Comparison of ENCODE assay signal across 8 mouse cellular contexts in the genomic region with DNA sequence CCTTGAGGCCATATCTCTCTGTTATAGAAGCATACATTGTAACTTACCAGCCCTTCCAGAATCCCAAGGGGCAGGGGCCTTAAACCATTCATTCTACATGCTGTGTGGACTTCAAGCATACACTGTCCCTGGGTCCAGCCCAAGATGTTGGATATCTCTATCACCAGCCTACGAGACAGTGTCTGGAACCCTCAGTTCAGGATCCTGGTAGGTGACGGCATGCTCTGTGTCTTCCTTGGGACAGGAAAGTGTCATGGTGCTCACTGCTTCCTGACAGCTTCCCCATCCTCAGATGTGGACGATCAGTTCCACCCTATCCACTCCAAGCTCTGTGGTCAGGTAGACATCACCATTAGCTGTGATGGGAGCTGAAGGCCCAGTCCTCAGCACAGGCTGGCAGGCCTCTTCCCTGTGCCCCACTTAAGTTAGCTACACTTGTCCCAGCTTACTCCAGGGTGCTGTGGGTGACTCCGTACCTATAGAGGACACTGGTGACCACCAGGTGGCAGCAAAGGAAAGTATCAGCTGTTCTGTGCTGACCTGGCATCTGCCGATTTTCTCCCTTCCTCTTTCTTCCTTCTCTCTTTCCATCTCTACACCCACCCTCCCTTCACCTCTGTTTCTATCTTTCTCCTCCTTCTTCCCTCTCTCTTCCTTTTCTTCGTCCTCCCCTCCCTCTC. TPM values are rescaled to one million over a fixed set of nuclear protein-coding genes. Genes with fewer than 3 reads are reported as not detected.
DNase-seq lines count a peak whose midpoint lies in the region; ATAC-seq and TF ChIP-seq lines count a peak whose summit lies in the region.

No protein-coding gene starts in this region.

- no peaks in the 10 kb centered on the region for H3K27me3 ChIP-seq in hindbrain, postnatal 0 days (ENCODE audit: insufficient read depth, low read length)

- no peak overlapping the region for H3K27ac ChIP-seq in hindbrain, postnatal 0 days

- WGBS in hindbrain, postnatal 0 days, result 36% methylated on average over 6 of the region's 6 CpGs

- no peak overlapping the region for H3K9ac ChIP-seq in hindbrain, postnatal 0 days (replicated peaks; ENCODE audit: low read length)

- peak; percentile 96 for TF ChIP-seq CTCF in hindbrain, postnatal 0 days (IDR thresholded peaks at IDR 0.05; ENCODE audit: low read depth)

- no peak overlapping the region for H3K4me2 ChIP-seq in hindbrain, postnatal 0 days (ENCODE audit: low read depth, low read length)

- no peaks in the 10 kb centered on the region for H3K36me3 ChIP-seq in hindbrain, postnatal 0 days (ENCODE audit: insufficient read depth, low read length)

- peak; percentile 80 for DNase-seq in ZHBTc4 (ENCODE audit: low read depth, low spot score)
- peak; percentile 84 to 94 for DNase-seq in cerebellum, postnatal 25 days
- DNase-seq in frontal cortex, postnatal 36 days (ENCODE audit: low spot score in 2 of 2), result peak; percentile 85 to 91
- peak; percentile 93 for DNase-seq in hindbrain, postnatal 0 days (ENCODE audit: low spot score)
- DNase-seq in left cerebral cortex, adult 11 months (ENCODE audit: low spot score), result peak; percentile 84
- DNase-seq in lung, postnatal 25 days (ENCODE audit: low spot score), result peak; percentile 64
- peak; percentile 93 for DNase-seq in right cerebral cortex, postnatal 14 days

- no peak overlapping the region for H3K4me3 ChIP-seq in hindbrain, postnatal 0 days (ENCODE audit: low read length)

- ATAC-seq in hindbrain, postnatal 0 days, result peak; percentile 88
- ATAC-seq in activated CD4-positive, CD25-positive, alpha-beta regulatory T cell, adult 4 months, result no peak

- no peaks in the 10 kb centered on the region for H3K9me3 ChIP-seq in hindbrain, postnatal 0 days (ENCODE audit: low read length)

- peaks cover 9% of the 10 kb centered on the region; the same call in 1 of the 2 replicates for H3K4me1 ChIP-seq in hindbrain, postnatal 0 days (ENCODE audit: insufficient read depth, low read length)

RNA-seq across cellular contexts. Expression of a gene that starts 19.7 kb away (rescaled TPM):
- 3.2 and 7.0 TPM in 2 replicates for total RNA-seq in hindbrain, postnatal 0 days (2014; rRNA removed)
- polyA plus RNA-seq in hindbrain, postnatal 0 days (2015; fragmentation: Nextera tagmentation; extraction: Ambion mirVana), result 3.5 TPM in 2 replicates
- polyA plus RNA-seq in activated CD4-positive, CD25-positive, alpha-beta regulatory T cell, adult 4 months (2017; shearing (Covaris generic)), result not detected
